Mouse (Mus musculus) heart, embryonic 13.5 days (tissue): ENCODE measurements at regions not wholly inside any gene's neighbourhood (a gene's known extent, or its start where the extent isn't known, plus 50 kb on each side); places are given as distances from the start of the nearest gene placed in this dataset.

Source experiments
- ATAC-seq: fragments of 200-750 bp; cut with Nextera tagmentation; 2 replicates; pipeline ENCODE4 v1.8.0; 2017; ENCODE audit warnings: moderate TSS enrichment; ENCODE audit not compliant: insufficient number of reproducible peaks, low FRiP score, low TSS enrichment; ENCODE audit errors: extremely low read depth
- H3K27ac ChIP-seq: fragments of 300-500 bp; sonication (generic); replicated peaks from 2 replicates; pipeline ENCODE4 v1.5.1; 2015; ENCODE audit warnings: moderate library complexity, mild to moderate bottlenecking, inconsistent platforms
- H3K27me3 ChIP-seq: fragments of 300-500 bp; sonication (generic); replicated peaks from 2 replicates; pipeline ENCODE4 v1.6.1; 2015; ENCODE audit warnings: mild to moderate bottlenecking, inconsistent platforms
- H3K36me3 ChIP-seq: fragments of 300-500 bp; sonication (generic); 2 replicates; pipeline ENCODE4 v1.6.1; 2015; ENCODE audit warnings: mild to moderate bottlenecking, inconsistent platforms
- H3K4me1 ChIP-seq: fragments of 300-500 bp; sonication (generic); 2 replicates; pipeline ENCODE4 v1.6.1; 2015; ENCODE audit warnings: inconsistent platforms
- H3K4me2 ChIP-seq: fragments of 300-500 bp; sonication (generic); 2 replicates; pipeline ENCODE4 v1.6.1; 2015; ENCODE audit warnings: inconsistent platforms, mild to moderate bottlenecking, moderate library complexity
- H3K4me3 ChIP-seq: fragments of 300-500 bp; sonication (generic); 2 replicates; pipeline ENCODE4 v1.5.1; 2015; ENCODE audit warnings: moderate library complexity, mild to moderate bottlenecking, inconsistent platforms
- H3K9ac ChIP-seq: fragments of 300-500 bp; sonication (generic); 2 replicates; pipeline ENCODE4 v1.6.1; 2015; ENCODE audit warnings: inconsistent platforms, mild to moderate bottlenecking, moderate library complexity
- H3K9me3 ChIP-seq: fragments of 300-500 bp; sonication (generic); 2 replicates; pipeline ENCODE4 v1.6.1; 2016; ENCODE audit warnings: inconsistent platforms
- WGBS: fragments of 180-500 bp; shearing (Covaris S2); methylation state at CpG from one replicate; pipeline ENCODE4 v1.1.7; 2015; ENCODE audit warnings: mixed read lengths; 5-methylcytosine and 5-hydroxymethylcytosine counted together

GRCm38 (mm10) chr10:91537241-91537640, 356.1 kb upstream of the Tmpo start:
- WGBS: 66% methylated on average over 8 of the region's 8 CpGs
- H3K4me2 ChIP-seq: no peak overlapping the region
- H3K9me3 ChIP-seq: no peaks in the 10 kb centered on the region
- no peaks in the 10 kb centered on the region for H3K4me1 ChIP-seq
- peaks cover 6% of the 10 kb centered on the region; the same call in 1 of the 2 replicates for H3K27me3 ChIP-seq
- H3K27ac ChIP-seq: no peak overlapping the region
- no peak overlapping the region for H3K9ac ChIP-seq
- no peaks in the 10 kb centered on the region for H3K36me3 ChIP-seq
- H3K4me3 ChIP-seq: no peak overlapping the region
- no peak for ATAC-seq

- Histone ChIP-seq H3K4me2 (no peak overlapping the region), H3K27me3 (no peaks in the 10 kb centered on the region), H3K9ac (no peak overlapping the region), H3K4me1 (no peaks in the 10 kb centered on the region), H3K27ac (no peak overlapping the region), H3K36me3 (no peaks in the 10 kb centered on the region), H3K4me3 (no peak overlapping the region), H3K9me3 (no peaks in the 10 kb centered on the region)
- no peak for ATAC-seq
- WGBS: 66% methylated on average over 2 of the region's 2 CpGs
These were observed 354.3 kb upstream of the Tmpo start for GRCm38 (mm10) chr10:91535392-91535791.

- no peaks in the 10 kb centered on the region for H3K4me1 ChIP-seq
- H3K27ac ChIP-seq: no peak overlapping the region
- H3K4me3 ChIP-seq: no peak overlapping the region
- no peak overlapping the region for H3K9ac ChIP-seq
- peaks cover 4% of the 10 kb centered on the region; the same call in 1 of the 2 replicates for H3K9me3 ChIP-seq
- no peaks in the 10 kb centered on the region for H3K27me3 ChIP-seq
- WGBS: 81% methylated on average over 2 of the region's 2 CpGs
- ATAC-seq: no peak
- no peaks in the 10 kb centered on the region for H3K36me3 ChIP-seq
- H3K4me2 ChIP-seq: no peak overlapping the region
These were observed 347.2 kb upstream of the Tmpo start for GRCm38 (mm10) chr10:91528305-91528704.

- no peak overlapping the region for H3K4me3 ChIP-seq
- WGBS: 86% methylated on average over 2 of the region's 2 CpGs
- no peak overlapping the region for H3K9ac ChIP-seq
- H3K4me1 ChIP-seq: no peaks in the 10 kb centered on the region
- no peak overlapping the region for H3K27ac ChIP-seq
- H3K27me3 ChIP-seq: no peaks in the 10 kb centered on the region
- H3K4me2 ChIP-seq: no peak overlapping the region
- no peaks in the 10 kb centered on the region for H3K9me3 ChIP-seq
- H3K36me3 ChIP-seq: no peaks in the 10 kb centered on the region
- ATAC-seq: no peak
These were observed 340.1 kb upstream of the Tmpo start for GRCm38 (mm10) chr10:91521168-91521567.

GRCm38 (mm10) chr10:91515021-91515371, 333.9 kb upstream of the Tmpo start:
- no peak overlapping the region for H3K27ac ChIP-seq
- 0 out of 2 replicates have a peak, but pooled peaks cover 3% of the 10 kb centered on the region for H3K9me3 ChIP-seq
- no peak overlapping the region for H3K4me2 ChIP-seq
- no peaks in the 10 kb centered on the region for H3K27me3 ChIP-seq
- no peak overlapping the region for H3K4me3 ChIP-seq
- no peak overlapping the region for H3K9ac ChIP-seq
- H3K4me1 ChIP-seq: no peaks in the 10 kb centered on the region
- WGBS: 58% methylated on average over 2 of the region's 2 CpGs
- no peak for ATAC-seq
- H3K36me3 ChIP-seq: no peaks in the 10 kb centered on the region

- Histone ChIP-seq H3K4me1 (no peaks in the 10 kb centered on the region), H3K27me3 (no peaks in the 10 kb centered on the region), H3K4me2 (no peak overlapping the region), H3K9me3 (0 out of 2 replicates have a peak, but pooled peaks cover 3% of the 10 kb centered on the region), H3K9ac (no peak overlapping the region), H3K4me3 (no peak overlapping the region), H3K36me3 (no peaks in the 10 kb centered on the region), H3K27ac (no peak overlapping the region)
- 77% methylated on average over 9 of the region's 9 CpGs for WGBS
- no peak for ATAC-seq
These were observed 333.3 kb upstream of the Tmpo start for GRCm38 (mm10) chr10:91514163-91515020.

- H3K4me1 ChIP-seq: peaks cover 7% of the 10 kb centered on the region
- ATAC-seq: no peak
- H3K9ac ChIP-seq: no peak overlapping the region
- H3K9me3 ChIP-seq: 0 out of 2 replicates have a peak, but pooled peaks cover 3% of the 10 kb centered on the region
- 59% methylated on average over 7 of the region's 7 CpGs for WGBS
- H3K4me2 ChIP-seq: no peak overlapping the region
- H3K36me3 ChIP-seq: no peaks in the 10 kb centered on the region
- H3K27ac ChIP-seq: peak overlapping the region; percentile 32; the same call in 1 of the 2 replicates
- H3K27me3 ChIP-seq: no peaks in the 10 kb centered on the region
- H3K4me3 ChIP-seq: no peak overlapping the region
These were observed 325.9 kb upstream of the Tmpo start for GRCm38 (mm10) chr10:91507038-91507437.

- WGBS: 81% methylated on average over 12 of the region's 12 CpGs
- H3K27me3 ChIP-seq: no peaks in the 10 kb centered on the region
- no peaks in the 10 kb centered on the region for H3K9me3 ChIP-seq
- no peak for ATAC-seq
- no peak overlapping the region for H3K9ac ChIP-seq
- peaks cover 7% of the 10 kb centered on the region for H3K4me1 ChIP-seq
- H3K27ac ChIP-seq: no peak overlapping the region
- no peak overlapping the region for H3K4me3 ChIP-seq
- H3K4me2 ChIP-seq: no peak overlapping the region
- H3K36me3 ChIP-seq: no peaks in the 10 kb centered on the region
These were observed 323.8 kb upstream of the Tmpo start for GRCm38 (mm10) chr10:91504891-91505290.

- no peak for ATAC-seq
- Histone ChIP-seq H3K36me3 (no peaks in the 10 kb centered on the region), H3K4me3 (no peak overlapping the region), H3K27ac (no peak overlapping the region), H3K4me1 (no peaks in the 10 kb centered on the region), H3K27me3 (no peaks in the 10 kb centered on the region), H3K9ac (no peak overlapping the region), H3K9me3 (no peaks in the 10 kb centered on the region), H3K4me2 (no peak overlapping the region)
- WGBS: 83% methylated on average over 4 of the region's 4 CpGs
These were observed 317.4 kb upstream of the Tmpo start for GRCm38 (mm10) chr10:91498543-91498942.

GRCm38 (mm10) chr10:91464691-91465090, 283.6 kb upstream of the Tmpo start:
- Histone ChIP-seq H3K4me3 (no peak overlapping the region), H3K9me3 (no peaks in the 10 kb centered on the region), H3K4me2 (no peak overlapping the region), H3K9ac (no peak overlapping the region), H3K4me1 (peaks cover 15% of the 10 kb centered on the region), H3K27ac (0 out of 2 replicates have a peak overlapping the region, but pooled peaks have one; percentile 2), H3K27me3 (no peaks in the 10 kb centered on the region), H3K36me3 (no peaks in the 10 kb centered on the region)
- ATAC-seq: no peak
- 84% methylated on average over 2 of the region's 2 CpGs for WGBS

- H3K9ac ChIP-seq: no peak overlapping the region
- H3K27me3 ChIP-seq: no peaks in the 10 kb centered on the region
- no peaks in the 10 kb centered on the region for H3K9me3 ChIP-seq
- ATAC-seq: no peak
- no peak overlapping the region for H3K4me3 ChIP-seq
- WGBS: 28% methylated on average over 10 of the region's 10 CpGs
- no peak overlapping the region for H3K4me2 ChIP-seq
- H3K27ac ChIP-seq: no peak overlapping the region
- H3K4me1 ChIP-seq: peaks cover 10% of the 10 kb centered on the region
- no peaks in the 10 kb centered on the region for H3K36me3 ChIP-seq
These were observed 267.0 kb upstream of the Tmpo start for GRCm38 (mm10) chr10:91447974-91448703.
